Mouse (Mus musculus) lung, postnatal 0 days (tissue): Measurements from ENCODE around the gene Asdurf.

Source experiments
- CTCF ChIP-seq: IDR thresholded peaks from 2 replicates; pipeline ENCODE4 v1.5.1; 2016; ENCODE audit warnings: antibody characterized with exemption, mild to moderate bottlenecking
- EP300 ChIP-seq: IDR thresholded peaks from 2 replicates; pipeline ENCODE4 v1.6.1; 2016; ENCODE audit warnings: antibody characterized with exemption, mild to moderate bottlenecking, control low read depth

GRCm38 (mm10) chr1:53312989-53313967 lies 39.1 kb downstream of the Asdurf start, which contains the start of gene Osgepl1:
- TF ChIP-seq CTCF (peak; percentile 47), EP300 (0 out of 2 replicates have a peak, but pooled peaks have one; percentile 35)
